ENCODE assay signal across 27 mouse cellular contexts in genomic region chr13:43861424-43861823, GRCm38 (mm10).
DNase-seq lines count a peak whose midpoint lies in the region; ATAC-seq and TF ChIP-seq lines count a peak whose summit lies in the region.
"Had no signal": no experiment of that assay in that cellular context is flagged by ENCODE, and none has a peak within 500 bp of the region (broad histone marks: within the 10 kb centered on the region; RNA-seq: fewer than 3 reads in every experiment).

No protein-coding gene starts in this region.

- H3K4me1 ChIP-seq in limb, embryonic 15.5 days = peaks cover 35% of the 10 kb centered on the region
- peaks cover 38% of the 10 kb centered on the region for H3K4me1 ChIP-seq in limb, embryonic 10.5 days
- peaks cover 38% of the 10 kb centered on the region for H3K4me1 ChIP-seq in intestine, embryonic 16.5 days (ENCODE audit: control insufficient read depth, insufficient read depth, low read length)
- peaks cover 21% of the 10 kb centered on the region for H3K4me1 ChIP-seq in kidney, embryonic 14.5 days (ENCODE audit: control insufficient read depth, insufficient read depth, low read length)

- H3K9ac ChIP-seq in limb, embryonic 15.5 days = no peak overlapping the region
- 0 out of 2 replicates have a peak overlapping the region, but pooled peaks have one; percentile 10 for H3K9ac ChIP-seq in intestine, embryonic 16.5 days (ENCODE audit: low read depth, low read length)
- H3K9ac ChIP-seq in kidney, embryonic 14.5 days (ENCODE audit: low read depth, low read length) = no peak overlapping the region
- H3K9ac ChIP-seq: embryonic facial prominence, embryonic 13.5 days; forebrain, embryonic 12.5 days; hindbrain, embryonic 12.5 days; liver, embryonic 12.5 days; midbrain, embryonic 15.5 days; stomach, embryonic 15.5 days had no signal

- no peak overlapping the region for H3K4me3 ChIP-seq in limb, embryonic 15.5 days
- H3K4me3 ChIP-seq in limb, embryonic 10.5 days = no peak overlapping the region
- H3K4me3 ChIP-seq in intestine, embryonic 16.5 days (ENCODE audit: low read length) = no peak overlapping the region
- H3K4me3 ChIP-seq in kidney, embryonic 14.5 days (ENCODE audit: low read length) = no peak overlapping the region
- no peak overlapping the region for H3K4me3 ChIP-seq in myocyte
- H3K4me3 ChIP-seq: embryonic facial prominence, embryonic 13.5 days; erythroblast, embryonic 14.5 days; forebrain, embryonic 12.5 days; hindbrain, embryonic 12.5 days; left cerebral cortex, adult 2 months; liver, embryonic 12.5 days; megakaryocyte, embryonic 14.5 days; midbrain, embryonic 15.5 days; stomach, embryonic 15.5 days had no signal

- no peak for TF ChIP-seq POLR2A in myocyte (IDR thresholded peaks at IDR 0.05; ENCODE audit: insufficient read length, low read depth)

- no peak for ATAC-seq in limb, embryonic 15.5 days (ENCODE audit: insufficient number of reproducible peaks, low FRiP score, low TSS enrichment, low read depth)
- ATAC-seq in intestine, embryonic 16.5 days = no peak
- ATAC-seq in kidney, embryonic 14.5 days (ENCODE audit: low FRiP score, low TSS enrichment) = no peak
- no peak for ATAC-seq in megakaryocyte progenitor cell, adult 5-6 weeks (replicated peaks; ENCODE audit: poor library complexity)
- ATAC-seq: liver, embryonic 12.5 days; midbrain, embryonic 15.5 days had no signal

- H3K27me3 ChIP-seq in limb, embryonic 15.5 days = no peaks in the 10 kb centered on the region
- peaks cover 12% of the 10 kb centered on the region; the same call in 1 of the 2 replicates for H3K27me3 ChIP-seq in limb, embryonic 10.5 days (ENCODE audit: low read depth, poor library complexity, severe bottlenecking)
- no peaks in the 10 kb centered on the region for H3K27me3 ChIP-seq in intestine, embryonic 16.5 days (replicated peaks; ENCODE audit: control insufficient read depth, insufficient read depth, low read length)
- no peaks in the 10 kb centered on the region for H3K27me3 ChIP-seq in kidney, embryonic 14.5 days (ENCODE audit: control insufficient read depth, insufficient read depth, low read length)
- no peaks in the 10 kb centered on the region for H3K27me3 ChIP-seq in myocyte (ENCODE audit: control insufficient read depth, insufficient read depth, insufficient read length)
- H3K27me3 ChIP-seq: embryonic facial prominence, embryonic 13.5 days; megakaryocyte, embryonic 14.5 days; stomach, embryonic 15.5 days had no signal

- no peak overlapping the region for H3K4me2 ChIP-seq in limb, embryonic 15.5 days
- peak overlapping the region; percentile 12; the same call in 1 of the 2 replicates for H3K4me2 ChIP-seq in intestine, embryonic 16.5 days (ENCODE audit: low read depth, low read length)
- no peak overlapping the region for H3K4me2 ChIP-seq in kidney, embryonic 14.5 days (replicated peaks; ENCODE audit: low read depth, low read length)
- no peak overlapping the region for H3K4me2 ChIP-seq in myocyte (ENCODE audit: low read depth)
- H3K4me2 ChIP-seq: embryonic facial prominence, embryonic 13.5 days; forebrain, embryonic 12.5 days; hindbrain, embryonic 12.5 days; liver, embryonic 12.5 days; midbrain, embryonic 15.5 days; stomach, embryonic 15.5 days had no signal

- H3K79me2 ChIP-seq in myocyte (ENCODE audit: control insufficient read depth, insufficient read depth) = no peaks in the 10 kb centered on the region

- DNase-seq in limb, embryonic 10.5 days (ENCODE audit: low spot score) = no peak
- no peak for DNase-seq in lung, postnatal 4 days
- DNase-seq: adrenal gland, postnatal 25 days; cerebellum, adult 8-10 months; cerebellum, postnatal 36 days; embryo, embryonic 11 days; gastrocnemius, postnatal 10 days; heart, adult 18-20 months; lung, adult 2 months; lung, postnatal 14 days; right cerebral cortex, adult 18-20 months; right cerebral cortex, postnatal 4 days; thymus, adult 2 months had no signal

- no peak overlapping the region for H3ac ChIP-seq in myocyte (ENCODE audit: control insufficient read depth, insufficient read length)

- WGBS in limb, embryonic 15.5 days = 59% methylated on average over 7 of the region's 7 CpGs
- 67% methylated on average over 7 of the region's 7 CpGs for WGBS in limb, embryonic 10.5 days
- 64% methylated on average over 7 of the region's 7 CpGs for WGBS in intestine, embryonic 16.5 days
- 49% methylated on average over 7 of the region's 7 CpGs for WGBS in kidney, embryonic 14.5 days

- no peaks in the 10 kb centered on the region for H3K9me3 ChIP-seq in limb, embryonic 15.5 days
- no peaks in the 10 kb centered on the region for H3K9me3 ChIP-seq in limb, embryonic 10.5 days (replicated peaks)
- H3K9me3 ChIP-seq in intestine, embryonic 16.5 days (ENCODE audit: control insufficient read depth, low read length) = no peaks in the 10 kb centered on the region
- H3K9me3 ChIP-seq in kidney, embryonic 14.5 days (ENCODE audit: control insufficient read depth, low read length) = no peaks in the 10 kb centered on the region
- H3K9me3 ChIP-seq: embryonic facial prominence, embryonic 13.5 days; forebrain, embryonic 12.5 days; hindbrain, embryonic 12.5 days; liver, embryonic 12.5 days; midbrain, embryonic 15.5 days; stomach, embryonic 15.5 days had no signal

- no peaks in the 10 kb centered on the region for H3K36me3 ChIP-seq in limb, embryonic 15.5 days
- H3K36me3 ChIP-seq in limb, embryonic 10.5 days = no peaks in the 10 kb centered on the region
- no peaks in the 10 kb centered on the region for H3K36me3 ChIP-seq in intestine, embryonic 16.5 days (ENCODE audit: control insufficient read depth, insufficient read depth, low read length)
- no peaks in the 10 kb centered on the region for H3K36me3 ChIP-seq in kidney, embryonic 14.5 days (ENCODE audit: control insufficient read depth, insufficient read depth, low read length)
- H3K36me3 ChIP-seq in myocyte (ENCODE audit: control insufficient read depth, insufficient read depth) = no peaks in the 10 kb centered on the region
- H3K36me3 ChIP-seq: embryonic facial prominence, embryonic 13.5 days; forebrain, embryonic 12.5 days; hindbrain, embryonic 12.5 days; liver, embryonic 12.5 days; midbrain, embryonic 15.5 days; stomach, embryonic 15.5 days had no signal

- H3K27ac ChIP-seq in limb, embryonic 15.5 days = peak overlapping the region; percentile 6; the same call in 1 of the 2 replicates
- H3K27ac ChIP-seq in limb, embryonic 10.5 days = no peak overlapping the region; the same call in 1 of the 2 replicates
- H3K27ac ChIP-seq in intestine, embryonic 16.5 days (ENCODE audit: low read length) = peak overlapping the region; percentile 88
- 0 out of 2 replicates have a peak overlapping the region, but pooled peaks have one; percentile 32 for H3K27ac ChIP-seq in kidney, embryonic 14.5 days (ENCODE audit: low read depth, low read length)
- H3K27ac ChIP-seq: embryonic facial prominence, embryonic 13.5 days; forebrain, embryonic 12.5 days; hindbrain, embryonic 12.5 days; left cerebral cortex, adult 2 months; liver, embryonic 12.5 days; midbrain, embryonic 15.5 days had no signal

TF ChIP-seq in myocyte, 11 proteins besides CTCF, POLR2A, EP300 and RAD21:
- TF ChIP-seq E2F4 (IDR thresholded peaks at IDR 0.05; ENCODE audit: insufficient read depth) (no peak), MYOG (IDR thresholded peaks at IDR 0.05; ENCODE audit: control insufficient read depth in 1 of 3, insufficient read depth in 1 of 3, insufficient read length in 2 of 3, low read depth in 2 of 3) (peak in 1 of 3 experiments; percentile 39), MYOD1 (IDR thresholded peaks at IDR 0.05; ENCODE audit: control insufficient read depth in 1 of 3, insufficient read length in 2 of 3, low read depth in 2 of 3) (peak in 2 of 3 experiments; percentile 30 to 76), TCF3 (IDR thresholded peaks at IDR 0.05; ENCODE audit: insufficient read length, low read depth) (no peak)
